Mouse (Mus musculus): Measurements from ENCODE around the gene Cryba4.

- TF ChIP-seq CTCF (IDR thresholded peaks at IDR 0.05; ENCODE audit: insufficient read depth, low read length) (no peak), POLR2A (IDR thresholded peaks at IDR 0.05; ENCODE audit: borderline replicate concordance, extremely low read depth, low read depth, low read length) (no peak)
Measured at GRCm38 (mm10) chr5:112215291-112215751, 37.0 kb downstream of the Cryba4 start.

Measured in lung, adult 2 months (tissue).